Mouse (Mus musculus) bone marrow macrophage, adult 2 months (primary cell): ENCODE measurements around the gene Ripor1. TPM values are rescaled to one million over a fixed set of nuclear protein-coding genes. Genes with fewer than 3 reads are reported as not detected.
A peak's percentile ranks its signal among the peaks of the same experiment; 100 is the strongest.

Source experiments
- H3K27ac ChIP-seq: 2 replicates; pipeline ENCODE4 v1.5.1; 2012; ENCODE audit warnings: low read depth, low read length; ENCODE audit not compliant: insufficient read depth
- H3K4me1 ChIP-seq: 2 replicates; pipeline ENCODE4 v1.6.1; 2012; ENCODE audit warnings: low read length; ENCODE audit not compliant: control insufficient read depth, insufficient read depth
- H3K4me3 ChIP-seq: 2 replicates; pipeline ENCODE4 v1.5.1; 2012; ENCODE audit warnings: mild to moderate bottlenecking, low read length, moderate library complexity; ENCODE audit not compliant: insufficient read depth
- CTCF ChIP-seq: IDR thresholded peaks from 2 replicates; pipeline ENCODE4 v1.5.1; 2012; ENCODE audit warnings: low read depth, mild to moderate bottlenecking, low read length, moderate library complexity
- POLR2A ChIP-seq: IDR thresholded peaks from 2 replicates; pipeline ENCODE4 v1.6.1; 2012; ENCODE audit warnings: mild to moderate bottlenecking, low read depth, low read length, borderline replicate concordance
- polyA plus RNA-seq: library from polyadenylated mRNA; stranded (reverse); fragments of >200 nt; gene quantifications from 2 replicates; pipeline ENCODE4 v1.2.4, GENCODE M21; 2012; ENCODE audit not compliant: missing spikeins, insufficient read depth, insufficient read length

Gene Ripor1
- polyA plus RNA-seq, 1 experiment = 17.9 TPM

- peak overlapping the region; percentile 99 for H3K4me3 ChIP-seq
- H3K4me1 ChIP-seq = peaks cover 21% of the 10 kb centered on the region
- TF ChIP-seq CTCF (no peak), POLR2A (no peak)
- H3K27ac ChIP-seq = no peak overlapping the region
Observed at GRCm38 (mm10) chr8:105638510-105638909, 33.5 kb downstream of the Ripor1 start.

- no peak for TF ChIP-seq CTCF
- no peak for TF ChIP-seq POLR2A
- H3K4me1 ChIP-seq = peaks cover 22% of the 10 kb centered on the region
- no peak overlapping the region for H3K27ac ChIP-seq
- H3K4me3 ChIP-seq = no peak overlapping the region
Observed at GRCm38 (mm10) chr8:105639835-105640234, 34.8 kb downstream of the Ripor1 start.

GRCm38 (mm10) chr8:105640511-105640910, 35.5 kb downstream of the Ripor1 start:
- H3K4me1 ChIP-seq = peaks cover 22% of the 10 kb centered on the region
- TF ChIP-seq POLR2A (no peak), CTCF (no peak)
- no peak overlapping the region for H3K4me3 ChIP-seq
- H3K27ac ChIP-seq = no peak overlapping the region

GRCm38 (mm10) chr8:105645205-105645604, 40.1 kb downstream of the Ripor1 start:
- TF ChIP-seq POLR2A = no peak
- no peak for TF ChIP-seq CTCF
- Histone ChIP-seq H3K27ac (no peak overlapping the region), H3K4me3 (no peak overlapping the region)

GRCm38 (mm10) chr8:105648929-105649328, 43.9 kb downstream of the Ripor1 start:
- no peak for TF ChIP-seq POLR2A
- Histone ChIP-seq H3K4me1 (peaks cover 8% of the 10 kb centered on the region), H3K27ac (no peak overlapping the region), H3K4me3 (no peak overlapping the region)

More at GRCm38 (mm10) chr8:105645205-105645604, 40.1 kb downstream of the Ripor1 start:
- peaks cover 7% of the 10 kb centered on the region for H3K4me1 ChIP-seq

DNA sequence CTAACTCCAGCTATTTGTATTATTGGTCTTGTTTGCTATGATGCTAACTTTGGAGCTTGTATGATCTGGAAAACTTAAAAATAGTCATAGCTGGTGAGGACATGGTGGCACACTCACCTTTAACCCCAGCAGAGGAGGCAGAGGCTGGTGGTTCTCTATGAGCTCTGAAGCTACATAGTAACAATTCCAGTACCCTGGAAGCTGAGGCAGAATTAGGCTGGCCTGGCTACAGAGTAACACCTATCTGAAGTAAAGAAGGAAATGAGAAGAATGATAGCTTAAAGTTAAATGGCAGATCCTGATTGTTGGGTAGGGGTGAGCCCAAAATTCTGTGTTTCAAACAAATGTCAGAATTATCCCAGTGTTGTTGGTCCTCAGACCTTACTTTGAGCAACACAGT, 52.6 kb downstream of the Ripor1 start:
- TF ChIP-seq CTCF (no peak), POLR2A (no peak)
- H3K4me1 ChIP-seq = no peaks in the 10 kb centered on the region
- no peak overlapping the region for H3K4me3 ChIP-seq
- H3K27ac ChIP-seq = no peak overlapping the region

DNA sequence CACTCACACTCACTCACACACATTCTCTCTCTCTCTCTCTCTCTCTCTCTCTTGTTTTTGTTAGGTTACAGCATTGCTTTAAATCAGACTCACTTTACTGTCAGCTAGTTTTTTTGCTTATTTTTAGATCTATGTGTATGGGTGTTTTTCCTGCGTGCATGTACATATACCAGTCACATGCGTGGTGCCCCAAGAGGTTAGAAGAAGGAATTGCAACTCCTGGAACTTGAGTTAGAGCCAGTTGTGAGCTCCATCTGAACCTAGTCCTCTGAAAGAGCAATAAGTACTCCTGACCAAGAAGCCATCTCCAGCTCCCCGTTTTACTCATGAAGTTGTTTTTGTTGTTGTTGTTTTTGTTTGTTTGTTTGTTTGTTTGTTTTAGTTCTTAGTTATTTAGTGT, 56.1 kb downstream of the Ripor1 start:
- no peak for TF ChIP-seq POLR2A
- no peak for TF ChIP-seq CTCF
- no peak overlapping the region for H3K27ac ChIP-seq

More for the DNA sequence above, 56.1 kb downstream of the Ripor1 start:
- Histone ChIP-seq H3K4me1 (no peaks in the 10 kb centered on the region), H3K4me3 (no peak overlapping the region)

Other genes with a start within 250 kb of the Ripor1 start
- 0.24 TPM in 1 of 2 replicates, not detected in the other for gene Plekhg4, start 232.0 kb upstream of the Ripor1 start, polyA plus RNA-seq
- gene Kctd19, start 191.8 kb upstream of the Ripor1 start, polyA plus RNA-seq = not detected in 2 replicates
- not detected in 2 replicates for gene Lrrc36, start 191.7 kb upstream of the Ripor1 start, polyA plus RNA-seq
- 1.2 and 1.6 TPM in 2 replicates for gene Tppp3, start 133.7 kb upstream of the Ripor1 start, polyA plus RNA-seq
- 16.0 and 16.3 TPM in 2 replicates for gene Zdhhc1, start 108.4 kb upstream of the Ripor1 start, polyA plus RNA-seq
- gene Hsd11b2, start 86.5 kb upstream of the Ripor1 start, polyA plus RNA-seq = not detected in 2 replicates
- 177 and 186 TPM in 2 replicates for gene Atp6v0d1, start 39.2 kb upstream of the Ripor1 start, polyA plus RNA-seq
- gene Ctcf, start 31.3 kb downstream of the Ripor1 start, polyA plus RNA-seq = 60.3 and 61.3 TPM in 2 replicates
- gene Agrp, start 32.1 kb downstream of the Ripor1 start, polyA plus RNA-seq = not detected in 2 replicates
- gene Carmil2, start 81.0 kb downstream of the Ripor1 start, polyA plus RNA-seq = 0.32 TPM in 1 of 2 replicates, not detected in the other
- 37.9 and 41.6 TPM in 2 replicates for gene Acd, start 95.8 kb downstream of the Ripor1 start, polyA plus RNA-seq
- 9.4 and 11.2 TPM in 2 replicates for gene Pard6a, start 95.9 kb downstream of the Ripor1 start, polyA plus RNA-seq
- gene 4933405L10Rik, start 102.4 kb downstream of the Ripor1 start, polyA plus RNA-seq = not detected in 2 replicates
- gene Enkd1, start 103.0 kb downstream of the Ripor1 start, polyA plus RNA-seq = 5.3 and 9.1 TPM in 2 replicates
- 0.75 and 1.4 TPM in 2 replicates for gene Gfod2, start 153.4 kb downstream of the Ripor1 start, polyA plus RNA-seq
- 42.0 and 44.3 TPM in 2 replicates for gene Ranbp10, start 222.1 kb downstream of the Ripor1 start, polyA plus RNA-seq
- gene Tsnaxip1, start 222.5 kb downstream of the Ripor1 start, polyA plus RNA-seq = not detected in 2 replicates
- gene Cenpt, start 248.0 kb downstream of the Ripor1 start, polyA plus RNA-seq = 16.9 and 17.1 TPM in 2 replicates
- 27.4 and 28.5 TPM in 2 replicates for gene Thap11, start 249.9 kb downstream of the Ripor1 start, polyA plus RNA-seq